Mouse (Mus musculus) liver, adult 2 months (tissue): ENCODE measurements at regions not wholly inside any gene's neighbourhood (a gene's known extent, or its start where the extent isn't known, plus 50 kb on each side); places are given as distances from the start of the nearest gene placed in this dataset.

Experiments
- CTCF ChIP-seq: fragments of 200-500 bp; IDR thresholded peaks from 2 replicates; pipeline ENCODE4 v1.5.1; 2011; ENCODE audit warnings: low read depth, low read length, control low read depth
- POLR2A ChIP-seq: fragments of 200-500 bp; IDR thresholded peaks from 2 replicates; pipeline ENCODE4 v1.6.1; 2011; ENCODE audit warnings: low read length, control low read depth; ENCODE audit not compliant: insufficient read depth; ENCODE audit errors: extremely low read depth

- TF ChIP-seq POLR2A (no peak), CTCF (no peak)
Measured at GRCm38 (mm10) chr3:99822735-99823134, 62.5 kb upstream of the Spag17 start.
